Mouse (Mus musculus) forebrain, embryonic 14.5 days (tissue): ENCODE data around the gene Eea1. TPM values are rescaled to one million over a fixed set of nuclear protein-coding genes. Genes with fewer than 3 reads are reported as not detected.
A peak's percentile ranks its signal among the peaks of the same experiment; 100 is the strongest.
"Not testable (repeated sequence)": the region's sequence is repeated elsewhere in the genome, so short reads cannot be mapped to it uniquely, and the experiment has no call there.

Experiments used
- ATAC-seq: fragments of 200-750 bp; cut with Nextera tagmentation; 2 replicates; pipeline ENCODE4 v1.8.0; 2017; ENCODE audit warnings: mild to moderate bottlenecking, moderate library complexity
- DNase-seq: peaks from one replicate; pipeline ENCODE4 v3.0.0-alpha.2; 2015; ENCODE audit warnings: low spot score
- H3K27ac ChIP-seq: fragments of 300-500 bp; sonication (generic); 2 replicates; pipeline ENCODE4 v1.5.1; 2014; ENCODE audit warnings: low read depth, mild to moderate bottlenecking, control low read depth, low read length, moderate library complexity
- H3K27me3 ChIP-seq: fragments of 300-500 bp; sonication (generic); replicated peaks from 2 replicates; pipeline ENCODE4 v1.6.1; 2014; ENCODE audit warnings: low read length, control low read depth, mixed read lengths; ENCODE audit not compliant: control insufficient read depth, insufficient read depth
- H3K36me3 ChIP-seq: fragments of 300-500 bp; sonication (generic); 2 replicates; pipeline ENCODE4 v1.6.1; 2014; ENCODE audit warnings: low read length, control low read depth; ENCODE audit not compliant: control insufficient read depth, insufficient read depth
- H3K4me1 ChIP-seq: fragments of 300-500 bp; sonication (generic); 2 replicates; pipeline ENCODE4 v1.6.1; 2014; ENCODE audit warnings: antibody characterized with exemption, low read length, control low read depth; ENCODE audit not compliant: control insufficient read depth, insufficient read depth
- H3K4me2 ChIP-seq: fragments of 300-500 bp; sonication (generic); 2 replicates; pipeline ENCODE4 v1.6.1; 2014; ENCODE audit warnings: mild to moderate bottlenecking, control low read depth, low read length
- H3K4me3 ChIP-seq: fragments of 300-500 bp; sonication (generic); 2 replicates; pipeline ENCODE4 v1.5.1; 2014; ENCODE audit warnings: low read depth, low read length, control low read depth
- H3K9ac ChIP-seq: fragments of 300-500 bp; sonication (generic); 2 replicates; pipeline ENCODE4 v1.6.1; 2014; ENCODE audit warnings: mild to moderate bottlenecking, low read length, control low read depth, moderate library complexity
- H3K9me3 ChIP-seq: fragments of 300-500 bp; sonication (generic); replicated peaks from 2 replicates; pipeline ENCODE4 v1.6.1; 2016; ENCODE audit warnings: low read length, control low read depth, mixed read lengths; ENCODE audit not compliant: control insufficient read depth
- WGBS: fragments of 180-500 bp; shearing (Covaris S2); extraction: QIAGEN DNeasy Blood & Tissue Kit; methylation state at CpG from one replicate; pipeline ENCODE4 v1.1.7; 2014; 5-methylcytosine and 5-hydroxymethylcytosine counted together
- polyA plus RNA-seq: library from polyadenylated mRNA; unstranded; fragments of >200 nt; fragmentation: Nextera tagmentation; extraction: Ambion mirVana; gene quantifications from 2 replicates; pipeline ENCODE4 v1.2.1, GENCODE M21; 2014

Gene Eea1
- polyA plus RNA-seq, 1 experiment from 2014 or later = 15.5 TPM

DNA sequence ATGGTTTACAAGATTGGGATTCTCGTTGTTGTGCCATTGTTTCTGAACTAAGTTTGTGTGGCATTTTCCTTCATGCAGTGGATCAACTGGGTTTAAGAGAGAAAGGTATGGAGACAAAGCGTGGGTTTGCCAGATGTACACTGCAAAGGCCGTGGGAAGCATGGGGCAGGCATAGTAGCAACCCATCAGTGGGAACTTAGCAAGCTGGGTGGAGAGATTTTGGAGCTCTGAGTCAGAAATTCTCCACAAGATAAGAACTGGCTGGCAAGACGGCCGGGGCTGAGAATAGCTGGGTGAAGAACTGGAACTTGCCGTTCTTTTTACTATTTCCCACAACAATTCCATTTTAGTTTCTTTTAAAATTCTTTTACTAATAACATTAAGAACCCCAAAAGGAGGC lies 35.8 kb upstream of the Eea1 start:
- Histone ChIP-seq H3K9ac (no peak overlapping the region), H3K36me3 (no peaks in the 10 kb centered on the region), H3K9me3 (no peaks in the 10 kb centered on the region), H3K4me2 (no peak overlapping the region), H3K27me3 (no peaks in the 10 kb centered on the region), H3K4me3 (no peak overlapping the region), H3K4me1 (no peaks in the 10 kb centered on the region), H3K27ac (no peak overlapping the region)
- WGBS = 89% methylated on average over 6 of the region's 6 CpGs
- DNase-seq (no peak), ATAC-seq (no peak)

DNA sequence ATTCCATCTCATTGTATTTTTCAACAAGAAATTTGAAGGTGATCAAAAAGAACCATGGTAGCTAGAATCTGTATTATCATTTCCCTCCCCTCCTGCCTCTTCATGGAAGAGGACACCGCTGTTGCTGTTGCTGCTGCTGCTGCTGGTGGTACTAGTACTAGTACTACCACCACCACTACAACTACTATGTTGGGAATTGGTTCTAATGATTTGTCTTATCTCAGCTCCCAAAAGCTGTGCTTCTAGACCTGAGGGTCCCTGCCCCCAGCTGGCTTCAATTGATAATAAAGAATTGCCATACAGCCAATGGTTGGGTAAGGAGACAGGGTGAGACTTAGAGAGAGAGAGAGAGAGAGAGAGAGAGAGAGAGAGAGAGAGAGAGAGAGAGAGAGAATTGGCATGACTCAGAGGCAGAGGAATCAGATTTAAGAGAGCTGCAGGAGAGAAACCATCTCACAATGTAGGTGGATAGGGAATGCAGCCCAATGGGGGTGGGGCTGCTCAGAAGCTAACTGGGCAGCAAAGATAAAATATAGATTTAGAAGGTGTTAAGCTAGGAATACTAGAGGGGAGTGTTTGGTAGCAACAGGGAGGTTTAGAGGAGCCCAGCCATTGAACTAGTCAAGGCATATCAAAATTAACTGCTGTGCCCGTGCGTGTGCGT lies 31.1 kb upstream of the Eea1 start:
- DNase-seq = no peak
- no peak overlapping the region for H3K4me2 ChIP-seq
- H3K27ac ChIP-seq = no peak overlapping the region
- no peaks in the 10 kb centered on the region for H3K4me1 ChIP-seq
- no peak overlapping the region for H3K9ac ChIP-seq
- ATAC-seq = no peak
- no peaks in the 10 kb centered on the region for H3K9me3 ChIP-seq
- H3K27me3 ChIP-seq = no peaks in the 10 kb centered on the region
- no peaks in the 10 kb centered on the region for H3K36me3 ChIP-seq
- no peak overlapping the region for H3K4me3 ChIP-seq
- WGBS = 93% methylated on average over 4 of the region's 4 CpGs

DNA sequence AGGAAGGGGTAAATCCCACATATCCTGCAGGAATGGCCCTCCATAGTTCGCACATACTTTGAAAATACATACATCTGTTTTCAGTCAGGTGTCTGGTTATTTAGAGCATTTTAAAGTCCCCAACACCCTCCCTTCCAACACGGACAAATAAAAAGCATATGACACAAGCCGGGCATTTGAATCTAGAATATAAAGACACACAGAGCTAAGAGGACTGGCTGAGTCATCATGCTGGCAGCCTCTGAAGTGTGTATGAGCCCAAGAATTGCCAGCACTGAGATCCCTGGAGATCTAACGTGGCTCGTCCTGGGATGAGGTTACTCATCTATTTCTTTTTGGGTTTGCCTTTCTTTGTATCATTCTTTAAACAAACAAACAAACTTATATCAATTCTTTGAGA lies 29.4 kb upstream of the Eea1 start:
- Histone ChIP-seq H3K27ac (no peak overlapping the region), H3K4me1 (no peaks in the 10 kb centered on the region), H3K4me2 (no peak overlapping the region), H3K36me3 (no peaks in the 10 kb centered on the region), H3K27me3 (no peaks in the 10 kb centered on the region), H3K9me3 (no peaks in the 10 kb centered on the region), H3K9ac (no peak overlapping the region), H3K4me3 (no peak overlapping the region)
- ATAC-seq (no peak), DNase-seq (no peak)
- 91% methylated on average over 5 of the region's 5 CpGs for WGBS

DNA sequence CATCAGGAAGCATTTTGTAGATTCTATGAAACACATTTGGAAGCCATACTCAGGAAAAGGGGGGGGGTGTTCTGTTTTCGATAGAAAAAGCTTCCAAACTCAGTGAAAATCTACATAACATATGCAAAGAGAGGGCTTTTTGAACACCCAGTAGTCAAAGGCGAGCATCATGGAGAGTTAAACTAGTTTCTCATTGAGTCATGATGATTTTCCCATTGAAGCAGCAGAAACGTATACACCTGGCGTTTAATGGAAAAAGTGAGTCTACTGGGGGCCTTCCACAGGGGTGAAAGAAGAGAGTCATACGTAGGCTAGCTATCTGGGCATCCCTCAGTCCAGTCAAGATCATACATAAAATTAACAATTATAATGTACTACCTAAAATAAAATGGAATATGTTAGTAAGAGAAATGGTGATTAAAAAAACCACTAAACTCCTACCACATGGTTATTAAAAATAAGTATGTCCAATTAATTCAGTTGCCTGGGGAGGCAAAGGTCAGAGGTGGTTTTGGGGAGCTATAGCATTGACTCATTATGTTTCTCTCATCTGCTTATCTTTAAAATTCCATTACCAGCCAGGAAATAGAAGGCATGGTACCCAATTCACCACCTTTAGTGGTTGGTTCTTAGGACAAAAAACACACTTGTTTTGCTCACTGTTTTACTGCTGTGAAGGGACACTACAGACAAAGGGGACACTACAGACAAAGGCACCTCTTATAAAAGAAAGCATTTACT lies 25.8 kb upstream of the Eea1 start:
- 88% methylated on average over 5 of the region's 5 CpGs for WGBS
- Histone ChIP-seq H3K9me3 (no peaks in the 10 kb centered on the region), H3K27me3 (no peaks in the 10 kb centered on the region), H3K4me1 (no peaks in the 10 kb centered on the region), H3K9ac (no peak overlapping the region), H3K27ac (no peak overlapping the region), H3K36me3 (no peaks in the 10 kb centered on the region), H3K4me2 (no peak overlapping the region), H3K4me3 (no peak overlapping the region)
- ATAC-seq (no peak), DNase-seq (no peak)

DNA sequence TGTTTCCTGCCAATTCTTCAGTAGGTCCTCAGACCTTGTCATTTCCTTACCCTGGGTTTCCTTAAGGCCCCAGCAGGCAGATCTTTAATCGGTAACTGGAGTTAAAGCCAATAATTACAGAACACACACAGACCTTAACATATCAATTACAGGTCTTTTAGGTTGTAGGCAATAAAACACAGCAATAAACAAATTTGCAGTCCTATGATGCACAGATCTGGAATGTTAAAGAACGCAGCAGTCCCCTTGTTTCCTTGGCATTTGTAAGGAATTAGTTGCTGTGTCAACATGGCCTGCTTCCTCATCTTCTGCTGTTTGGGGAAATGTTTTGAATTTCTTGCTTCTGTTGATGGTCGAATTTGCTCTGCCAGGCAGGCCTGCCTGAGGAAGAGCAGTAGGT lies 21.7 kb upstream of the Eea1 start:
- H3K27me3 ChIP-seq = no peaks in the 10 kb centered on the region
- no peak overlapping the region for H3K27ac ChIP-seq
- ATAC-seq (no peak), DNase-seq (no peak)
- H3K4me1 ChIP-seq = no peaks in the 10 kb centered on the region
- no peaks in the 10 kb centered on the region for H3K36me3 ChIP-seq
- H3K9me3 ChIP-seq = no peaks in the 10 kb centered on the region
- WGBS = 74% methylated on average over 3 of the region's 3 CpGs
- no peak overlapping the region for H3K9ac ChIP-seq
- H3K4me2 ChIP-seq = no peak overlapping the region
- H3K4me3 ChIP-seq = no peak overlapping the region

DNA sequence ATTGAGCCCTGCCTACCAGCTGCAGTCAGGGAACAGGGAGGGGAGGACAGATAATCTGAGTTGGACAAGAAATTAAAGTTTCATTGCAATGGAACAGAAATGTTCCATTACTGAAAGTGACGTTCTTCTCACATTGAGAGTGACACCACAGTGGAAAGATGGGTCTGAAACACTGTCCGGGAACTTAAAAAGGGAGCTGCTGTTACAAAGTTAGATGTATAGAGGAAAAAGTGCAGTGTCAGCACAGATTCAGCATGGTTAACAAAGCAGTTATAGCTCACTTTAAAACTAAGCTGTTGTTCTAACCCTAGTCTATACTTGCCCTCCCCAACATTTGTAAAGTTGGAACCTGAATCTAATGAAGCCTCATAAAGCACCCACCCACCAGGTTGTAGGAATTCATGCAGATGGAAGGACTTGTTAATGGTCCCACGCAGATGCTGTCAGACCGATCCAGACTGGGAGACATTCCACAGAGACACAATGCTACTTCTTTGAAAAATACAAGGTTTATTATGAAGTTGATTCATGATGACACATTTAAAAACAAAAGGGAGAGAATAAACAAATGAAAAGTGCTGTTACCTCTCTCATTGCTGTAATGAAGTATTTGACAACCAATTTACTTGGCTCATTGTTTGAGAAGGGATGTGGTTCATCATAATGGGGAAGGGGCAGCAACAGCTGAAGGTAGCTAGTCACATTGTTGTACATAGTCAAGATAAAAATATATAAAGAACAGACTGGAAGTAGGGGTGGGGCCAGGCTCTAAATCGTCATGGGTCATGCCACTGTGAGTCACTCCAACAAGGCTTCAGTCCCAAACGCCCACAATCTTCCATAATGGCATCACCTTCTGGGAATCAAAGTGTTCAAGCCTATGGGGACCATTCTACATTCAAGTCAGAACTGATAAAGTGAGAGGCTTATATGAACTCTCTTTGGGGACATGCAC lies 16.9 kb upstream of the Eea1 start:
- H3K9me3 ChIP-seq = no peaks in the 10 kb centered on the region
- no peak overlapping the region for H3K4me3 ChIP-seq
- no peaks in the 10 kb centered on the region for H3K27me3 ChIP-seq
- no peak overlapping the region for H3K27ac ChIP-seq
- ATAC-seq (no peak), DNase-seq (no peak)
- H3K4me2 ChIP-seq = no peak overlapping the region
- 85% methylated on average over 6 of the region's 6 CpGs for WGBS
- H3K4me1 ChIP-seq = no peaks in the 10 kb centered on the region
- no peaks in the 10 kb centered on the region for H3K36me3 ChIP-seq
- H3K9ac ChIP-seq = no peak overlapping the region

DNA sequence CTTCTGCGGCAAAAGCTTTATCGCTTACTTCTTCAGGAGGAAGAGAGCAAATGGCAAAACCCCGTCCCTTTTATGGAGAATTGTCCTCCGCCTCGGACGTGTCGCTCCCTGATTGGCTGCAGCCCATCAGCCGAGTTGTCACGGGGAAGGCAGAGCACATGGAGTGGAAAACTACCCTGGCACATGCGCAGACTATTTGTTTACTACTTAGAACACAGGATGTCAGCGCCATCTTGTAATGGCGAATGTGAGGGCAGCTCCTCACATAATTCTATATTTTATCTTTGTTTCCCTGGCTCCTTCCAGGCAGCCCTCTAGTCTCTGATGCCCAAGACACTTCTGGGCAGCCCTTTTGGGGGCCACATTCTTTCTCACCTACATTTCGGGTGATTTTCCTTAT lies 6.8 kb upstream of the Eea1 start:
- H3K9ac ChIP-seq, H3K4me3 ChIP-seq, H3K4me2 ChIP-seq, H3K27ac ChIP-seq, DNase-seq, H3K4me1 ChIP-seq, H3K27me3 ChIP-seq, H3K9me3 ChIP-seq, H3K36me3 ChIP-seq, ATAC-seq: not testable (repeated sequence)
- 93% methylated on average over 13 of the region's 13 CpGs for WGBS

DNA sequence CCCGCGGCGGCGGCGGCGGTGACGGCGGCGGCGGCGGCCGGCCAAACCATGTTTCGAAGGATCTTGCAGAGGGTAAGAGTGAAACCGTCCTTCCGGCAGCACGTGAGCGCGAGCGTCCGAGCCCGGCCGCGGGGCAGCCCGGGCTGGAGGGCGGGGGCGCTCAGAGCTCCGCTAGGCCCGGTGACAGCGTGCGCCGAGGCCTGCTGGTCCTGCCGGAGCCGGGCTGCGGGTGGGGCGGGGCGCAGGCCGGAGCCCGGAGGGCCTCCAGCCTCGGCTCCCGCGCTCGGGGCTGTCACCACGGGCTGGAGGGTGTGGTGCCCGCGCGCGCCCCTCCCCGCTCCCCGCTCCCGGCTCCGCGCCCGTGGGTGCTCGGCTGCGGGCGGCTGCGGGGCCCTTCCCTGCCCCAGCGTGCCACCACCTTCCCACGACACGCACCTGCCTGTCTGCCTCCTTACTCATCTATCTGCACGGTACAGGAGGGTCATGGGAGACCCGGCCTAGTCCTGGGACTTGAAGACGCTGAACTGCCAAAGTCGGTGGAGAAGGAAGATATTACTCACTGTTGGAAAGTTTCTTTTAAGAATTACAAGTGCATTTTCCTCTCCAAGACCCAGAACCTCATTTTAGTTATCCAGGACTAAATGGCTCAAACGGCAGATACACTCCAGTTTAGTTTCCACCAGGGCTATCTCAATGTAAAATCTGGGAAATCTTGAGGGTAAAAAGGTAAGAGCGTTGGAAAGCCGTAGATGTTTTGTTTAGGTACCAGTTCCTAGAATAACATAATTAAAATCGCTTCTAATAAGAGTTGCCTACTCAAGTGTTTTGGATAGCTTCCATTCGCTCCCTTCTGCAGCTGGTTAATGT lies 684 bp downstream of the Eea1 start:
- peak overlapping the region; percentile 79 for H3K4me3 ChIP-seq
- H3K9me3 ChIP-seq = no peaks in the 10 kb centered on the region
- H3K4me2 ChIP-seq = peak overlapping the region; percentile 78
- 5% methylated on average over 53 of the region's 69 CpGs for WGBS
- no peaks in the 10 kb centered on the region for H3K27me3 ChIP-seq
- peak overlapping the region; percentile 85 for H3K9ac ChIP-seq
- peak overlapping the region; percentile 82 for H3K27ac ChIP-seq
- ATAC-seq (peak; percentile 87), DNase-seq (peak; percentile 69)
- peaks cover 9% of the 10 kb centered on the region; the same call in 1 of the 2 replicates for H3K4me1 ChIP-seq
- no peaks in the 10 kb centered on the region for H3K36me3 ChIP-seq
